Comparison of ENCODE assay signal across 17 mouse cellular contexts in the genomic region with DNA sequence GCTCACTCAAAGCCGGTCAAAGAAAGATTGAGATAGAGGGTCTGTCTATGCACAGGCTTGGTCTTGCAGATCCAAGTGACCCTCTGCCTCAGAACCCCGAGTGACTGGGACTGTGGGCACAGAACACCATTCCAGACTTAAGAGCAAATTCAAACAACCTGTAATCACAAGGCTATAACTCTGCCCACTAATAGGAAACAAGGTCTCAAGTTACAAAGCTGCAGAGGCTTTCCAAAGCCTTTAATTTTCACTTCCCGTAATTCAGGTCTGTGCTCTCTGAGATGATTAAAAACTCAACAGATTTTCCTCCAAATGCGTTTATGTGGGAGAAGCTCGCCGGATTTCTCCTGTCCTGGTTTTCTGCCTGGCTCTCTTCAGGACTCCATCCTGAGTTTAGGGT. TPM values are rescaled to one million over a fixed set of nuclear protein-coding genes. Genes with fewer than 3 reads are reported as not detected.
A peak's percentile ranks its signal among the peaks of the same experiment; 100 is the strongest.
DNase-seq lines count a peak whose midpoint lies in the region; ATAC-seq and TF ChIP-seq lines count a peak whose summit lies in the region.
"Had no signal": no experiment of that assay in that cellular context is flagged by ENCODE, and none has a peak within 500 bp of the region (broad histone marks: within the 10 kb centered on the region; RNA-seq: fewer than 3 reads in every experiment).

No protein-coding gene starts in this region.

- no peak for TF ChIP-seq CTCF in stomach, postnatal 0 days (IDR thresholded peaks at IDR 0.05; ENCODE audit: low read depth)

- H3K27ac ChIP-seq in kidney, embryonic 14.5 days (ENCODE audit: low read depth, low read length), result peak overlapping the region; percentile 42; the same call in 1 of the 2 replicates
- peak overlapping the region; percentile 34; the same call in 1 of the 2 replicates for H3K27ac ChIP-seq in stomach, embryonic 16.5 days (ENCODE audit: low read length)
- no peak overlapping the region for H3K27ac ChIP-seq in stomach, postnatal 0 days (replicated peaks)
- peak overlapping the region; percentile 77 for H3K27ac ChIP-seq in limb, embryonic 10.5 days
- H3K27ac ChIP-seq: forebrain, embryonic 12.5 days; heart, adult 2 months; heart, embryonic 15.5 days; liver, embryonic 13.5 days had no signal

- no peak for DNase-seq in kidney, adult 8-10 months
- no peak for DNase-seq in stomach, postnatal 0 days (ENCODE audit: low spot score)
- DNase-seq in limb, embryonic 10.5 days (ENCODE audit: low spot score), result no peak
- no peak for DNase-seq in embryo, embryonic 10 days (ENCODE audit: low spot score)
- DNase-seq: adrenal gland, postnatal 10 days; cerebellum, adult 9-10 months; heart, adult 2 months; liver, embryonic 13.5 days; midbrain, embryonic 14.5 days; thymus, postnatal 25 days had no signal

- H3K27me3 ChIP-seq in kidney, embryonic 14.5 days (ENCODE audit: control insufficient read depth, insufficient read depth, low read length), result no peaks in the 10 kb centered on the region
- H3K27me3 ChIP-seq in stomach, embryonic 16.5 days (ENCODE audit: control insufficient read depth, insufficient read depth, low read length), result no peaks in the 10 kb centered on the region
- H3K27me3 ChIP-seq in stomach, postnatal 0 days (ENCODE audit: control insufficient read depth, insufficient read depth, low read length), result no peaks in the 10 kb centered on the region
- H3K27me3 ChIP-seq in limb, embryonic 10.5 days (ENCODE audit: low read depth, poor library complexity, severe bottlenecking), result no peaks in the 10 kb centered on the region
- H3K27me3 ChIP-seq: forebrain, embryonic 12.5 days; heart, embryonic 15.5 days; liver, embryonic 13.5 days; megakaryocyte, embryonic 14.5 days; Patski had no signal

- H3K36me3 ChIP-seq in kidney, embryonic 14.5 days (ENCODE audit: control insufficient read depth, insufficient read depth, low read length), result no peaks in the 10 kb centered on the region
- no peaks in the 10 kb centered on the region for H3K36me3 ChIP-seq in stomach, embryonic 16.5 days (ENCODE audit: control insufficient read depth, insufficient read depth, low read length)
- no peaks in the 10 kb centered on the region for H3K36me3 ChIP-seq in stomach, postnatal 0 days (ENCODE audit: control insufficient read depth, insufficient read depth, low read length)
- no peaks in the 10 kb centered on the region for H3K36me3 ChIP-seq in limb, embryonic 10.5 days
- H3K36me3 ChIP-seq: forebrain, embryonic 12.5 days; heart, embryonic 15.5 days; liver, embryonic 13.5 days had no signal

- ATAC-seq in kidney, embryonic 14.5 days (ENCODE audit: low FRiP score, low TSS enrichment), result no peak
- ATAC-seq in stomach, embryonic 16.5 days (ENCODE audit: insufficient read depth, low FRiP score), result no peak
- ATAC-seq in stomach, postnatal 0 days (ENCODE audit: low FRiP score, low TSS enrichment), result no peak
- ATAC-seq in erythroid progenitor cell, adult 5-6 weeks (replicated peaks; ENCODE audit: low FRiP score, poor library complexity, severe bottlenecking), result no peak
- ATAC-seq: Patski had no signal

- WGBS in kidney, embryonic 14.5 days, result 29% methylated on average over 6 of the region's 6 CpGs
- 44% methylated on average over 6 of the region's 6 CpGs for WGBS in stomach, embryonic 16.5 days
- 37% methylated on average over 6 of the region's 6 CpGs for WGBS in stomach, postnatal 0 days
- WGBS in limb, embryonic 10.5 days, result 20% methylated on average over 6 of the region's 6 CpGs

- no peak for TF ChIP-seq EP300 in stomach, postnatal 0 days (optimal IDR thresholded peaks at IDR 0.05)

- no peak overlapping the region for H3K9ac ChIP-seq in kidney, embryonic 14.5 days (ENCODE audit: low read depth, low read length)
- H3K9ac ChIP-seq in stomach, embryonic 16.5 days (ENCODE audit: low read length), result no peak overlapping the region
- no peak overlapping the region for H3K9ac ChIP-seq in stomach, postnatal 0 days (ENCODE audit: low read length)
- H3K9ac ChIP-seq: forebrain, embryonic 12.5 days; heart, embryonic 15.5 days; liver, embryonic 13.5 days had no signal

- no peaks in the 10 kb centered on the region for H3K9me3 ChIP-seq in kidney, embryonic 14.5 days (ENCODE audit: control insufficient read depth, low read length)
- H3K9me3 ChIP-seq in stomach, embryonic 16.5 days (replicated peaks; ENCODE audit: control insufficient read depth, low read length), result no peaks in the 10 kb centered on the region
- H3K9me3 ChIP-seq in stomach, postnatal 0 days (ENCODE audit: control insufficient read depth, low read length), result no peaks in the 10 kb centered on the region
- no peaks in the 10 kb centered on the region for H3K9me3 ChIP-seq in limb, embryonic 10.5 days (replicated peaks)
- H3K9me3 ChIP-seq: forebrain, embryonic 12.5 days; heart, embryonic 15.5 days; liver, embryonic 13.5 days; megakaryocyte, embryonic 14.5 days had no signal

- no peak overlapping the region for H3K4me3 ChIP-seq in kidney, embryonic 14.5 days (ENCODE audit: low read length)
- H3K4me3 ChIP-seq in stomach, embryonic 16.5 days (replicated peaks; ENCODE audit: low read length), result no peak overlapping the region
- H3K4me3 ChIP-seq in stomach, postnatal 0 days (ENCODE audit: low read depth, low read length), result no peak overlapping the region
- H3K4me3 ChIP-seq in limb, embryonic 10.5 days, result peak overlapping the region; percentile 29; the same call in 1 of the 2 replicates
- H3K4me3 ChIP-seq: forebrain, embryonic 12.5 days; heart, adult 2 months; heart, embryonic 15.5 days; liver, embryonic 13.5 days; megakaryocyte, embryonic 14.5 days had no signal

- 0 out of 2 replicates have a peak, but pooled peaks cover 5% of the 10 kb centered on the region for H3K4me1 ChIP-seq in kidney, embryonic 14.5 days (ENCODE audit: control insufficient read depth, insufficient read depth, low read length)
- H3K4me1 ChIP-seq in stomach, embryonic 16.5 days (ENCODE audit: control insufficient read depth, insufficient read depth, low read length), result no peaks in the 10 kb centered on the region
- no peaks in the 10 kb centered on the region for H3K4me1 ChIP-seq in stomach, postnatal 0 days (replicated peaks; ENCODE audit: control insufficient read depth, insufficient read depth)
- peaks cover 13% of the 10 kb centered on the region for H3K4me1 ChIP-seq in limb, embryonic 10.5 days
- H3K4me1 ChIP-seq: forebrain, embryonic 12.5 days had no signal

- no peak overlapping the region for H3K4me2 ChIP-seq in kidney, embryonic 14.5 days (replicated peaks; ENCODE audit: low read depth, low read length)
- H3K4me2 ChIP-seq in stomach, embryonic 16.5 days (ENCODE audit: low read depth, low read length), result no peak overlapping the region
- no peak overlapping the region for H3K4me2 ChIP-seq in stomach, postnatal 0 days (replicated peaks; ENCODE audit: low read depth)
- H3K4me2 ChIP-seq: forebrain, embryonic 12.5 days; heart, embryonic 15.5 days; liver, embryonic 13.5 days had no signal

RNA-seq across cellular contexts. Expression of gene Tmbim6, which starts 8.6 kb away (rescaled TPM):
- polyA plus RNA-seq in kidney, embryonic 14.5 days (2014; fragmentation: Nextera tagmentation; extraction: Ambion mirVana), result 321 and 409 TPM in 2 replicates
- polyA plus RNA-seq in stomach, embryonic 16.5 days (2015; fragmentation: Nextera tagmentation; extraction: Ambion mirVana), result 438 and 480 TPM in 2 replicates
- polyA plus RNA-seq in stomach, postnatal 0 days (2015; fragmentation: Nextera tagmentation; extraction: Ambion mirVana), result 469 and 479 TPM in 2 replicates
- polyA plus RNA-seq in limb, embryonic 10.5 days (2016; fragmentation: Nextera tagmentation; extraction: Ambion mirVana), result 272 and 296 TPM in 2 replicates
- total RNA-seq in erythroid progenitor cell, adult 5-6 weeks (2015; ENCODE audit: low replicate concordance), result 179 and 219 TPM in 2 replicates
- total RNA-seq in erythroid progenitor cell, adult 5-6 weeks (2017; ENCODE audit: low replicate concordance), result 95.3 and 151 TPM in 2 replicates

RNA-seq across cellular contexts. Expression of gene Fmnl3, which starts 13.8 kb away (rescaled TPM):
- polyA plus RNA-seq in kidney, embryonic 14.5 days (2014; fragmentation: Nextera tagmentation; extraction: Ambion mirVana), result 15.0 and 27.9 TPM in 2 replicates
- polyA plus RNA-seq in stomach, embryonic 16.5 days (2015; fragmentation: Nextera tagmentation; extraction: Ambion mirVana), result 14.2 and 16.6 TPM in 2 replicates
- 8.0 and 8.6 TPM in 2 replicates for polyA plus RNA-seq in stomach, postnatal 0 days (2015; fragmentation: Nextera tagmentation; extraction: Ambion mirVana)
- 30.4 and 42.2 TPM in 2 replicates for polyA plus RNA-seq in limb, embryonic 10.5 days (2016; fragmentation: Nextera tagmentation; extraction: Ambion mirVana)
- total RNA-seq in erythroid progenitor cell, adult 5-6 weeks (2015; ENCODE audit: low replicate concordance), result 3.6 and 5.0 TPM in 2 replicates
- total RNA-seq in erythroid progenitor cell, adult 5-6 weeks (2017; ENCODE audit: low replicate concordance), result 1.5 and 2.7 TPM in 2 replicates
